Mouse (Mus musculus) cerebellum, postnatal 25 days (tissue): ENCODE data around the gene Gm6685.
"Not testable (repeated sequence)": the region's sequence is repeated elsewhere in the genome, so short reads cannot be mapped to it uniquely, and the experiment has no call there.

Experiments used
- DNase-seq, 2 experiments: peaks; one replicate each; pipeline ENCODE4 v3.0.0; 2021; ENCODE audit warnings: mixed read lengths in 2 of 2

The Gm6685 gene

DNA sequence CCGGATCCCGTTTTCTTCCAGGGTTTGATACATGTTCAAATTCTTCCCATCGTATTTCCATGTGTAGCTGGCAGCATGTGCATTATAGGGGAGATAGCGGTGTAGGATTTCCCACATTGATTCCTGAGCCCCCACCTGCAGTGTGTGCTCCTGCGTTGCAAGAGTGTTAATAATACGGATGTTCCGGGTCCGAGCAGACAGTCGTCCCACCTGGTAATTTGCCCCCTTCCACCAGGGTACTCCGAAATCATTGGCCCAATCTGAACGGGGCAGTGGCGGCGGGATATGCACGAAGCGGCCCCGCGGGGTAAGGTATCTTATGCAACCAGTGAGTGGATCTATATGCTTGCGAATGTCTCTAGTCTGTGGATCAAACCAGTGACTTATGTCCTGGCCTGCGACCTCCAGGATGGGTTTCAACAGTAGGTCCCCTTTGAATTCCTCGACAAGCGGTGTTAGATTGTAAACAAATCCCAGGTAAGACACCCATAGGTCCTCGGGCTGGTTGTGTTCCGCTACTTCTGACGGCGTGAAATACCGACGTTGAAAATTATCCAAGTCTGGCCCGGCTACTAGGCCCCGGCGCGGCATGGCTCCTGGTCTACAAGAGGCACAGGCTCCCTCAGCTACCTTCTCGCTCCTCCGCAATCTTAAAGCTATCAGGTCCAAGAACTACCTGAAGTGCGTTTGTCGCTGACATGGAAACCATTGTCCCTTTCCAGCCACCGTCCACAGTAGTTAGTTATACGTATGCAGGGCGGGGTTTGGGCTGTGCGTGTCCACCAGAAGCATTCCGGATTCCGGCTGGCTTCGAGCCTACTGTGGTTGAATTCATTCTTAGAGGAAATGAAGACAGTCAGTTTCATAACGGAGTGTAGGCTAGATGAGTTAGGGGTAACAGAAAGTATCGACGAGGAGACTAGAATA, at the start of gene Gm6685:
Gene Gm6685 (minus strand): TSS at position 644 of the 927 bp plus-strand sequence.
- peak; percentile 2 to 6 for DNase-seq

DNA sequence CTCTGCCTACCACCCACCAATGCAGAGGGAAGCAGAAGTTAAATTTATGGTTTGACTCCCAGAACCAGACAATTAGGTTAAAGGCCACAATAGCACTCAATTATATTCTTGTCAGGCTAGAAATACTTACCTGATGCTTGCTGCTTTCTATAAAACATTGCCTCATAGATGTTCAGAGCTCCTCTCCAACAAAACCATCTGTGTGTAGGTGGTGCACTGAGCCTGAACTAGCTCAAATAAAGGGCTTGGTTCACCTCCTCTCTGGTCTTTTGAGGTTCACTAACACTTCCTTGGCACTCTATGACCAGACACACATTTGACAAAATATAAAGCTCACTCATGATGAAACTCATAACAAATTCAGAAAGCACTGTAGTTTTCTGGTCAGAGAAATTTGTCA, 36.2 kb upstream of the Gm6685 start:
- no peak for DNase-seq

GRCm38 (mm10) chr11:28374636-28375035, 35.0 kb upstream of the Gm6685 start:
- no peak for DNase-seq

- not testable (repeated sequence) for DNase-seq
Measured at GRCm38 (mm10) chr11:28371381-28371780, 31.7 kb upstream of the Gm6685 start.

GRCm38 (mm10) chr11:28365929-28366244, 26.2 kb upstream of the Gm6685 start:
- DNase-seq: no peak

DNA sequence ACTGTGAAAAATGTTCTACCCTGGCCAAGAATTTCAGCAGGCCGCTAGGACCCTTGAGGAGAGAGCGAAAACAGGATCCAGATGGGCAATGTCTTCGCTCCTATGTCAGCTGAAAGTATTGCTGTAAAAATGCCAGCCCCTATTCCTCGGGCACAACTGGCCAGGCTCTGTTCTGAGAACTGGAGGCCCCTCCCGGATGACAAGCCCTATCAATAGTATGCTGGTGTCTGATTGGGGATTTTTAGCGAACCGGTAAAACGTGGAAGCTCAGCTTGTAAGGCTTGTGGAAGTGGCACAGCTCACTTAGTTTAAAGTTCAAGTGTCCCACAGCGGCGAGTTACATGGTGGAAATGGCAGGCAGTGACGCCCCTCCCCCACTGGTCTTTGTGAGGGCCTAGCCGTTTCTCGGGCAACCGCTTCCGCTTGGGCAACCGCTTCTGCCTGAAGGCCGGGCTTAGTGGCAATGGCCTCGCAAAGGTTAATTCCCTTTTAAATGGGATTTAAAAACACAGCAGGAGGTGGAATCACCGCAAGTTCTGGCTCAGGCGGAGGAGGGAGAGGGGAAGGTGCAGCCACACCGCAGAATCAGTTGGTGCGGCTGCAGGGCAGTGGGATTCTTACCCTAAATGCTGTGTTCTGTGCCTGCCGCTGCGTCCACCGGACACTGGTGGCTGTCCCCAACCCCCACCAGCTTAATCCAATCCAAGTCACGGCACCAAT, 25.7 kb upstream of the Gm6685 start:
- peak; percentile 54 to 76 for DNase-seq

GRCm38 (mm10) chr11:28343465-28343864, 3.8 kb upstream of the Gm6685 start:
- DNase-seq: no peak

DNA sequence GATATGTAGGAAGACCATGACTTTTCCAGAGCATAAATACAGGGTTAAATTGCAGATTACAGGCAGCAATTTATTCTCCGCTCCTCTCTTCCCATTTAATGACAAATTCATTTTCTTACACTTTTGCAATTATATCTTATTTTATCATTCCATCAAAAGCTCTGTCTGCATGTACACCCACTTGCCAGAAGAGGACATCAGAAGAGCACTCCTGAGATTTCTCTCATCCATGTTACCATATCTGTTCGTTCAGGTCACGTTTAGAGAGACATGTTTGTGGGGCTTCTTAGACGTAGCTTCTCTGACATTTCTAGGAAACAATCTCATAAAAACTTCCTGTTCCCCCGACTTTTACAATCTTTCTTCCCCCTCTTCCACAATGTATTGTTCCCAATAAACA, 2.2 kb upstream of the Gm6685 start:
- DNase-seq: no peak

GRCm38 (mm10) chr11:28327878-28328277, 11.8 kb downstream of the Gm6685 start:
- DNase-seq: no peak

DNA sequence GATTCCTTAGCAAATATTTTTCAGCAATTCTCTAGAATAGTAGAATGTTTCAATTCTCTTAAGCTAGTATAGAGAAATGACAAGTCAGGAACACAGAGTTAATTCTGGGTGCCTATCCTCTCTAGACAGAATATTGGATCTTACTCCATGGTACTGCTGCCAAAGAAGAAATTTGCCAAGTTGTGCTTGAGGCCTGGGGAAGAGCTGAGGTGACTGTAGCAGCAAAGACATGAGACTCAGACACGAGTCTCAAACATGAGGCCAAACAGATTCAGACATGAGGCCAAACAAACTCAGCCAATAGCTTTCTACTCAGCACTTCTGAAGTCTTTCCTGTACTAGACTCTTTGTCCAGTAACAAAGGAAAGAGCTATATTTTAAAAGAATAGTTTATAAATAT, 26.3 kb downstream of the Gm6685 start:
- no peak for DNase-seq

GRCm38 (mm10) chr11:28307723-28308122, 31.9 kb downstream of the Gm6685 start:
- no peak for DNase-seq

- no peak for DNase-seq
Measured at GRCm38 (mm10) chr11:28290440-28290839, 49.2 kb downstream of the Gm6685 start.
